Comparison of ENCODE assay signal across 11 mouse cellular contexts in genomic region chr1:181893721-181894120, GRCm38 (mm10). TPM values are rescaled to one million over a fixed set of nuclear protein-coding genes. Genes with fewer than 3 reads are reported as not detected.
DNase-seq lines count a peak whose midpoint lies in the region; ATAC-seq lines count a peak whose summit lies in the region.
"Had no signal": no experiment of that assay in that cellular context is flagged by ENCODE, and none has a peak within 500 bp of the region (broad histone marks: within the 10 kb centered on the region; RNA-seq: fewer than 3 reads in every experiment).

No protein-coding gene starts in this region.

- H3K9me3 ChIP-seq in neural tube, embryonic 13.5 days: no peaks in the 10 kb centered on the region
- no peaks in the 10 kb centered on the region for H3K9me3 ChIP-seq in neural tube, embryonic 15.5 days (replicated peaks)
- no peaks in the 10 kb centered on the region for H3K9me3 ChIP-seq in limb, embryonic 10.5 days (replicated peaks)

- intact Hi-C loops in gastrocnemius, postnatal 36 days (cut with DNase I): no loop called here

- no peak overlapping the region for H3K4me3 ChIP-seq in neural tube, embryonic 13.5 days
- H3K4me3 ChIP-seq in neural tube, embryonic 15.5 days (replicated peaks): no peak overlapping the region
- no peak overlapping the region for H3K4me3 ChIP-seq in limb, embryonic 10.5 days

- no peak for ATAC-seq in neural tube, embryonic 13.5 days (ENCODE audit: low read depth)
- ATAC-seq in neural tube, embryonic 15.5 days (ENCODE audit: low FRiP score): no peak
- no peak for ATAC-seq in megakaryocyte, adult 5-6 weeks (ENCODE audit: poor library complexity, severe bottlenecking)

- peaks cover 10% of the 10 kb centered on the region for H3K4me1 ChIP-seq in neural tube, embryonic 13.5 days (replicated peaks)
- H3K4me1 ChIP-seq in neural tube, embryonic 15.5 days: peaks cover 11% of the 10 kb centered on the region
- no peaks in the 10 kb centered on the region for H3K4me1 ChIP-seq in limb, embryonic 10.5 days

- no peak overlapping the region for H3K4me2 ChIP-seq in neural tube, embryonic 13.5 days
- no peak overlapping the region for H3K4me2 ChIP-seq in neural tube, embryonic 15.5 days

- H3K9ac ChIP-seq in neural tube, embryonic 13.5 days: no peak overlapping the region
- H3K9ac ChIP-seq in neural tube, embryonic 15.5 days (replicated peaks): no peak overlapping the region

- DNase-seq in frontal cortex, postnatal 14 days (ENCODE audit: low spot score in 2 of 2): peak; percentile 48 to 64
- peak; percentile 32 to 73 for DNase-seq in left cerebral cortex, adult 9 months (ENCODE audit: low spot score in 2 of 2)
- DNase-seq in telencephalon, adult 2 months (ENCODE audit: low read depth, low spot score): peak; percentile 85
- no peak for DNase-seq in gastrocnemius, postnatal 36 days
- DNase-seq in limb, embryonic 10.5 days (ENCODE audit: low spot score): no peak
- DNase-seq: gastrocnemius, postnatal 10 days; kidney, adult 8-10 months; lung, postnatal 10 days had no signal

- 0 out of 2 replicates have a peak, but pooled peaks cover 8% of the 10 kb centered on the region for H3K36me3 ChIP-seq in neural tube, embryonic 13.5 days
- no peaks in the 10 kb centered on the region for H3K36me3 ChIP-seq in neural tube, embryonic 15.5 days
- no peaks in the 10 kb centered on the region for H3K36me3 ChIP-seq in limb, embryonic 10.5 days

- H3K27ac ChIP-seq in neural tube, embryonic 13.5 days (replicated peaks): peak overlapping the region; percentile 28; the same call in 1 of the 2 replicates
- no peak overlapping the region for H3K27ac ChIP-seq in neural tube, embryonic 15.5 days (replicated peaks)
- H3K27ac ChIP-seq in limb, embryonic 10.5 days: no peak overlapping the region

- no peaks in the 10 kb centered on the region for H3K27me3 ChIP-seq in neural tube, embryonic 13.5 days
- H3K27me3 ChIP-seq in neural tube, embryonic 15.5 days (replicated peaks): no peaks in the 10 kb centered on the region
- H3K27me3 ChIP-seq in limb, embryonic 10.5 days (ENCODE audit: low read depth, poor library complexity, severe bottlenecking): no peaks in the 10 kb centered on the region

- WGBS in neural tube, embryonic 13.5 days: 55% methylated on average over 8 of the region's 8 CpGs
- WGBS in neural tube, embryonic 15.5 days: 49% methylated on average over 8 of the region's 8 CpGs
- WGBS in limb, embryonic 10.5 days: 89% methylated on average over 8 of the region's 8 CpGs

RNA-seq across cellular contexts. Expression of gene Lbr, which starts 50.9 kb away (rescaled TPM):
- polyA plus RNA-seq in neural tube, embryonic 13.5 days (2015; fragmentation: Nextera tagmentation; extraction: Ambion mirVana): 30.1 and 39.2 TPM in 2 replicates
- polyA plus RNA-seq in neural tube, embryonic 15.5 days (2015; fragmentation: Nextera tagmentation; extraction: Ambion mirVana): 22.5 and 52.3 TPM in 2 replicates
- 10 to 100 TPM; 17.7 to 20.5 TPM for total RNA-seq in gastrocnemius, postnatal 36 days (2021)
- 163 and 166 TPM in 2 replicates for polyA plus RNA-seq in limb, embryonic 10.5 days (2016; fragmentation: Nextera tagmentation; extraction: Ambion mirVana)
- total RNA-seq in megakaryocyte, adult 5-6 weeks (2015): 457 and 500 TPM in 2 replicates
- total RNA-seq in megakaryocyte, adult 5-6 weeks (2017): 415 and 440 TPM in 2 replicates

Comparison
In these comparisons a context has a peak if more than half of its experiments do, and no peak if none do; other contexts are left out.
1. DNase-seq: peak in frontal cortex, postnatal 14 days (2 of 2), left cerebral cortex, adult 9 months (2 of 2) and telencephalon, adult 2 months (single experiment); none in gastrocnemius, postnatal 36 days (0 of 2) and limb, embryonic 10.5 days (single experiment).